Mouse (Mus musculus) cerebellum, adult 18-20 months (tissue): ENCODE results near the gene Apol11b.
"Not testable (repeated sequence)": the region's sequence is repeated elsewhere in the genome, so short reads cannot be mapped to it uniquely, and the experiment has no call there.

ENCODE experiments used
- DNase-seq, 2 experiments: peaks; one replicate each; pipeline ENCODE4 v3.0.0; 2021

The Apol11b gene

GRCm38 (mm10) chr15:77643176-77643575 lies at the start of gene Apol11b:
TSS of gene Apol11b (minus strand) at chr15:77643286.
- DNase-seq = not testable (repeated sequence)

DNA sequence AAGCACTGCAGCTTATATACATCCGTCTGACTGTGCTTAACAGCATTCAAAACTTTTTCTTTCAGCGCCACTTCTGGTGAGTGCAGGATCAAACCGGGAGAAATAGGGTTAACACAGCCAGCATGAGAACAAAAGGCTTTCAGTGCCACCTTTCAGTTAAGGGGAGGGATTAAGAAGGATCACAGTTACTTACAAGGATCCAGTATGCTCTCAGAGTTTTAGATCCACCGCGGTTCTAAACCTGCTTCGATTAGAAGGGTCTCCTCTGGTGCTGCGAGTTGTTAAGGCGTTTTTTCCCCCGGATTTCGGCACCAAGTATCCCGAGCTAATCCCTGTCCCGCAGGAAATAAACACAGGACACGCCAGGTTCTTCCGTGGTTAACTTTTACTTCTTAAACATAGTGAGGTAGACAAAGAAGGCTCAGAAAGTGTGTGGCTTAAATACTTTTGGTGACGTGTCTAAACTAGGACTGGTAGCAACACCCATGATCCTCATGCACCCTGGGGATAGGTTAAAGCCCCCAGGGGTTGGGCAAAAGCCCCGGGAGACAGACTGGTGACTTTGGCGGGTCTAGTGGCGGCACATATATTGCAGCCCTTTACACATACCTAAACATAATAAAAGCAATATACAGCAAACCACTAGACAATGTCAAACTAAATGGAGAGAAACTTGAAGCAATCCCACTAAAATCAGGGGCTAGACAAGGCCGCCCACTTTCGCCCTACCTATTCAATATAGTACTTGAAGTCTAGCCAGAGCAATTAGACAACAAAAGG lies 48.6 kb upstream of the Apol11b start:
- not testable (repeated sequence) for DNase-seq

- peak; percentile 14 to 24 for DNase-seq
These were observed 40.9 kb upstream of the Apol11b start for GRCm38 (mm10) chr15:77683944-77684343.

DNA sequence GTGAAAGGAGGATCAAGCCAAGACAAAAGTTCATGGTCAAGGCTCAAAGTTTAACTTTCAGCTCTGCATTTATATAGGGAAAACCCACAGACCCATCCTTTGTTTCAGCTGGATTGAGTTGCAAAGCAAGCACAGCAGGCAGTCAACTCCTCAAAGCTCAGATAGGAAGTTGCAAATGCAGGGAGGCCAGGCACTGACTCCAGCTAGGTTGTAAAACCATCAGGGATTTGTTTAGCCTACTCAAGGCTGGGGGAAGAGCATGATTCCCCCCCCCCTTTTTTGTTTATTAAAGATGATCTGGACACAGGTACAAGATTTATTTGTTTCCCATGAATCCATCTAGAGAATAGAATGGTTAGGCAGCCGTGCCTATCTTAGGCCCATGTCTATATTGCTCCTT lies 31.0 kb upstream of the Apol11b start:
- DNase-seq = not testable (repeated sequence)

- not testable (repeated sequence) for DNase-seq
These were observed 18.8 kb upstream of the Apol11b start for GRCm38 (mm10) chr15:77661841-77662240.

GRCm38 (mm10) chr15:77659773-77660172 lies 16.7 kb upstream of the Apol11b start:
- not testable (repeated sequence) for DNase-seq

DNA sequence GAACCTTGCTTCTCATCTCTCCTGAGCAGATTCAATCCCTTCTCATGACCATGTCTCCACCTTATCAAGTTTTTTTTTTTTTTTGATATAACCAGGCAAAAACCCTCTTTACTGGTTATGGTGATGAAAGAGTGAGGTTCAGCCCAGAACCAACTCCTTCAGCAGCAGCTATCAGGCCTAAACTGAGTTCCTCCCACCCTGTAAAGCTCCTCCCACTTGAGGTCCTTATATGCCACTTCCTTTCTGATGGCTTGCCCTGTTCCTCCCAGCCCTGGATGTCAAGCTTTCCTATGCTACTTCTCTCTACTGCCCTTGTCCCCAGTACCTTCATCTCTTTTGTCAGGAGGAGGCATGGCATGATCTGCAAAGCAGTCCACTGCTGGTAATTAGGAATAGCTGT lies 8.1 kb upstream of the Apol11b start:
- not testable (repeated sequence) for DNase-seq

DNA sequence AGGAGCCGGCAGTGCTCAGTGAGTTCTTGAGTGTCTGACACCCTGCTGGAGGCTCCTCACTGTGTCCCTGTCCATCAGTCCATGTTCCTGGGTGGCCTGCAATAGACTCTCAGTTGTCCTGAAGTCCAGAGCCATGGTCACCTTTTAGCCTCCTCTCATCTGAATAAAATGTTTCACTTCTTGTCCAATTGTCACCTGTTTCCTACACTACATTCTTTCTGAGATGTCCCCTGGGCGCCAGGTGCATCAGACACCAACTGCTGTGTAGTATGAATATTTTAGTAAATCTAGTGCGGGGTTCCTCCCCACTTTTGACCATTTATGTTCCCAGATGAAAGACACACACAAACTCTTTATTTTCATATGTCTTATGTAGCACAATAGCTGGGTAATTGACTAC lies 13.3 kb downstream of the Apol11b start:
- DNase-seq = not testable (repeated sequence)

- DNase-seq = not testable (repeated sequence)
These were observed 14.4 kb downstream of the Apol11b start for GRCm38 (mm10) chr15:77628647-77629046.

- not testable (repeated sequence) for DNase-seq
These were observed 16.6 kb downstream of the Apol11b start for GRCm38 (mm10) chr15:77626471-77626870.

GRCm38 (mm10) chr15:77624710-77625109 lies 18.4 kb downstream of the Apol11b start:
- DNase-seq = no peak

DNA sequence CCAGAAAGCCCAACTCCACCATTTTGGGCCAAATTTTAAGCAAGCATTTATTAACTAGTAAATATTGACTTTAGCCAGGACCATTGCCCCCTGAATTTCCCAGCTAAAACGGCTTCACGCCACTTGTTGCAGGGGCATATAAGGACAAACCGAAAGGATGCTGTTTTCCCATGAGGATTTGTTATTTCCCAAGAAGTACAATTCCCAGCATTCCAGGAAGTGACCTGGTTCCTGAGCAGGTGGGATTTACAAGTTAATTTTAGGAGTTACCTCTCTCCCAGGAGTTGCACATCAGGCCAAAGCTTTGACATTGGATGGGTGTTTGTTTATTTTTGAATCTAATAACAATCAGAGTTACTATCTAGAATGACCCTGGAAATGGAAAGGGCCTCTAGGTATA lies 37.0 kb downstream of the Apol11b start:
- no peak for DNase-seq

DNA sequence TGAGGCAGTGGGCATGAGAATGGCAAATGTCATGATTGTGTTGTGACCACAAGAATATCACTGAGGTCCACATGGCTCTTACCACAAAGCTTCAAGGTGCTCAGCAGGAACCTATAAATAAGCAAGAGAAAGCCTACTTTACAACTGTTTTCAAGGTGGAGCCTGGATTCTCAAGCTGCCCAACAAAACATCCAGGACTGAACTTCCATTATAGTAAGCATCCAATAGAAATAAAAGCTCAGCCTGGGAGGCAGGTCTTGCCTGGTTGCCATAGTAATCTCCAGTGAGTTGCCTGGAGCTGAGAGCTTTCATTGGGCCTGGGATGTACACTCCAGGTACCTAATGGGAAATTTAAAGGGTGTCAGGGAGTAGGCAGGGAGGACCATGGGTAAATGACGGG lies 44.1 kb downstream of the Apol11b start, which contains the start of gene Gm36245:
Gm36245 (plus strand) TSS at position 301 of the 400 bp plus-strand sequence.
- DNase-seq = no peak

DNA sequence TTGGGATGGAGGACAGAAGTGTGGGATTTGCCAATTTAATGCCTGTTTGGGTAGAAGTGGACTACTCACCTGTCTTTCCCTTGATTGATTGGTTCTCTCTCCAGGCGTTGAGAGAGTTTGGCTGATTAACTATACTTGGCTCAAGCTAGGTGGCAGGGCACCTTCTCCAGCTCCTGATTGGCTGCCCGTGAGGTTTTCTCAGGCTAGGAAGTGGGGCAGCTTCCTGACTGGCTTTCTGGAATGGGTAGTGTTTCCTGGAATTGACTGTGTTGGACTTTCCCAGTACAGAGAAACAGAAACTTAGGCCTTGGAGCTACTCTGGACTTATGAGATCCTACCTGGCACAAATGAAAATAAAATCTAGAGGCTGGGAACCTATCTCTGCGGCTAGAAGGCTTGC lies 44.7 kb downstream of the Apol11b start:
- no peak for DNase-seq

DNA sequence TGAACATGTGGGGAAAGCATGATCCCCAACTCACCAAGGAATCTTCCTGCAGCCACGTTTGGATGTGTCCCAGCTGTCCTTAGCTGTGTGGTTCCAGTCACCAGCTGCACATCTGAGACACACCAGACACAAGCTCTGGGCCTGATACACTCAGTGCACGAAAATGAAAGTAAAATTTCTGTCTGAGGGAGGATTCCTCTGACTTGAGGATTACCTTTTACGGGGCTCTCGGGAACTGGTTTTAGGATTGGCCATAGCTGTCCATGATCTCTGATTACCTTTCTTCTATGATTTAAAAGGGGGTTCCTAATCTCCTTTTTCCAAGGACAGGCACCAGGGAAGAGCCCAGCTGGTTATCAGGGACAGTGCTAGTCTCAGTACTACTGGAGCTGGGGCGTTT lies 47.1 kb downstream of the Apol11b start, which contains the start of gene Apol10b:
Apol10b (minus strand) TSS at position 165 of the 400 bp plus-strand sequence.
- DNase-seq = no peak

DNA sequence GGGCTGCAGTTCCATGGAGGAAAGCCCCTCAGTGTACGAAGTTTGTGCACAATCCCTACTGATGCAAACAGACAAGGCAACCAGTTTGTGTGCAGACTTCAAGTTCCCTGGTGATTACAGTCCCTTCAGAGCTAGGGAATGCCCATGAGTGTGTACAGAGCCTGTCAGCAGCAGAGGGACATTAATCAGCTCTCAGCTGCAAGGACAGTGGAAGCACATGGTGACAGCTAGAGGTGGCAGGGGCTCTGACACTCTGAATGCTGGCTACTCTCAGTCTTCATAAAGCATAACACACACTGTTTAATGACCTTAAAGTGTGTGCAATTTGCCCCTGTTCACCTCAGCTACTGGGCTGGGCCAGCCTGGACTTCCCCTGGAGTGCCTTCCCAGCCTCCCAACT lies 49.5 kb downstream of the Apol11b start:
- DNase-seq = no peak

- no peak for DNase-seq
These were observed 52.2 kb downstream of the Apol11b start for GRCm38 (mm10) chr15:77590881-77591280.

DNA sequence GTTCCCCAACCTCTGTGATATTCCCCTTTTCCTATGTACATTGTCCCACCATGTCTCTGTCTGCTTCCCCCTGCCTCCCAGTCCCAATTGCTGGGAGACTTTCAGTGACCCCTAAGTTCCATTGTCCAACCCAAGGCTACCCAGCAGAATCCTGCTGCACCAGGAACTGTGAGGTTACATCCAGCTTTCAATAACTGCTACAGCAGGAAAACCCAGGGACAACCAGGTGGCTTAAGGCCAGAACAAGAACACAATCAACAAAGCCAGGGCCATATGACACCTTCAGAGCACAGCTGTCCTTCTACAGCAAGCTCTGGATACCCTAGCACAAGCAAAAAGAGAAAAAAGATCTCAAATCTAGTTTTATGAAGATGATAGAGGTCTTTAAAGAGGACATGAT lies 54.1 kb downstream of the Apol11b start:
- no peak for DNase-seq

DNA sequence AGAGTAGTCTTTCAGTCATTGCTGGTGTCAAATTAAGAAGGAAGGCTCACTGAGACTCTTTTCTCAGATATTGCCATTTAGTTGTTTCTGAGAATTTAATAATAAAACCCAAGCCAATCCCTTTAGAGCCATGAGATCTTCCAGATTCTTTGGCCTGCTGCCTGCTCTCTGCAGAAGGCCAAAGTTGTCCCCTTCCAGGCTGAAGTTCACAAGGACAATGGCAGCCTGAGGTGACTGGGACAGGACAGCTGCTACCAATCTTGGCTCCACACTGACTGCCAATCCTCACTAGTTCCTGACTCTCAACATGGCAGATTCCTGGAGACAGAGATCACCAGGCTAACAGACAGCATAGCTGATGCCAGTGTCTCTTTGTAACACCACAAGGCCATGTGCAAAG lies 56.1 kb downstream of the Apol11b start:
- no peak for DNase-seq
